Mouse (Mus musculus) small intestine, adult 2 months (tissue): ENCODE data around the gene Efnb3.
A peak's percentile ranks its signal among the peaks of the same experiment; 100 is the strongest.

Experiments
- CTCF ChIP-seq: fragments of 200-500 bp; IDR thresholded peaks from 2 replicates; pipeline ENCODE4 v1.5.1; 2012; ENCODE audit warnings: low read depth, mild to moderate bottlenecking, control low read depth, inconsistent platforms, low read length, moderate library complexity, mixed read lengths; ENCODE audit not compliant: insufficient replicate concordance, insufficient read length; ENCODE audit errors: extremely low read depth
- POLR2A ChIP-seq: fragments of 200-500 bp; IDR thresholded peaks from 2 replicates; pipeline ENCODE4 v1.6.1; 2012; ENCODE audit warnings: low read depth, mild to moderate bottlenecking, control low read depth, inconsistent platforms, low read length, moderate library complexity

- TF ChIP-seq CTCF = peak; percentile 21; the same call in 1 of the 2 replicates
- peak; percentile 42; the same call in 1 of the 2 replicates for TF ChIP-seq POLR2A
These were observed 21.2 kb upstream of the Efnb3 start for GRCm38 (mm10) chr11:69581147-69581688.
